ENCODE assay signal across 17 mouse cellular contexts in genomic region chr2:132511011-132511818, GRCm38 (mm10).
A peak's percentile ranks its signal among the peaks of the same experiment; 100 is the strongest.
DNase-seq lines count a peak whose midpoint lies in the region; ATAC-seq and TF ChIP-seq lines count a peak whose summit lies in the region.
"Had no signal": no experiment of that assay in that cellular context is flagged by ENCODE, and none has a peak within 500 bp of the region (broad histone marks: within the 10 kb centered on the region; RNA-seq: fewer than 3 reads in every experiment).

No protein-coding gene starts in this region.

- no peak overlapping the region for H3K4me3 ChIP-seq in layer of hippocampus, adult 2 months
- H3K4me3 ChIP-seq in MEL (ENCODE audit: control insufficient read depth in 1 of 2, insufficient read depth in 1 of 2, low read depth in 2 of 2, low read length in 2 of 2) = no peak overlapping the region
- H3K4me3 ChIP-seq in liver, embryonic 11.5 days (ENCODE audit: low read depth, low read length) = no peak overlapping the region
- H3K4me3 ChIP-seq: embryonic facial prominence, embryonic 13.5 days; heart, adult 2 months; limb, embryonic 15.5 days; neural tube, embryonic 15.5 days had no signal

- H3K4me1 ChIP-seq in MEL (ENCODE audit: control insufficient read depth in 1 of 2, insufficient read depth in 2 of 2, low read length in 2 of 2) = peaks cover 0 to 20% of the 10 kb centered on the region in 2 experiments; a peak in 2 of 4 replicates
- peaks cover 20% of the 10 kb centered on the region for H3K4me1 ChIP-seq in liver, embryonic 11.5 days (replicated peaks; ENCODE audit: control insufficient read depth, insufficient read depth, low read length)
- H3K4me1 ChIP-seq: neural tube, embryonic 15.5 days had no signal

- peaks cover 0 to 5% of the 10 kb centered on the region in 2 experiments; a peak in 1 of 4 replicates for H3K36me3 ChIP-seq in MEL (ENCODE audit: control insufficient read depth in 1 of 2, insufficient read depth in 2 of 2, low read length in 2 of 2)
- H3K36me3 ChIP-seq in liver, embryonic 11.5 days (ENCODE audit: control insufficient read depth, insufficient read depth, low read length) = no peaks in the 10 kb centered on the region
- H3K36me3 ChIP-seq: embryonic facial prominence, embryonic 13.5 days; limb, embryonic 15.5 days; neural tube, embryonic 15.5 days had no signal

- no peak for DNase-seq in layer of hippocampus, adult 2 months (ENCODE audit: low spot score in 2 of 2)
- no peak for DNase-seq in layer of hippocampus, adult 9-11 months
- DNase-seq in MEL (ENCODE audit: low read depth, low spot score) = no peak
- peak; percentile 10 for DNase-seq in liver, embryonic 11.5 days (ENCODE audit: low spot score)
- DNase-seq in thymus, postnatal 25 days = peak; percentile 41
- DNase-seq in layer of hippocampus, adult 11-12 months (ENCODE audit: low spot score) = no peak
- no peak for DNase-seq in left cerebral cortex, adult 9 months (ENCODE audit: low spot score in 2 of 2)
- DNase-seq: adrenal gland, adult 8-10 months; heart, adult 2 months; kidney, postnatal 10 days; lung, postnatal 14 days had no signal

- no peak for TF ChIP-seq POLR2A in MEL (IDR thresholded peaks at IDR 0.05; ENCODE audit: control insufficient read depth in 1 of 2, insufficient read depth in 1 of 2, low read depth in 1 of 2, low read length in 2 of 2, poor library complexity in 1 of 2)

- no peak overlapping the region for H3K9ac ChIP-seq in MEL (ENCODE audit: control insufficient read depth, low read depth, low read length, poor library complexity, severe bottlenecking)
- no peak overlapping the region for H3K9ac ChIP-seq in liver, embryonic 11.5 days (ENCODE audit: low read depth, low read length)
- H3K9ac ChIP-seq: embryonic facial prominence, embryonic 13.5 days; limb, embryonic 15.5 days; neural tube, embryonic 15.5 days had no signal

- WGBS in liver, embryonic 11.5 days = 65% methylated on average over 5 of the region's 7 CpGs

- 0 out of 2 replicates have a peak overlapping the region, but pooled peaks have one; percentile 66 for H3K27ac ChIP-seq in layer of hippocampus, adult 2 months
- peak overlapping the region; percentile 21; the same call in 1 of the 2 replicates for H3K27ac ChIP-seq in MEL (ENCODE audit: control insufficient read depth, low read depth, low read length)
- H3K27ac ChIP-seq in liver, embryonic 11.5 days (ENCODE audit: low read depth, low read length) = no peak overlapping the region
- H3K27ac ChIP-seq: embryonic facial prominence, embryonic 13.5 days; heart, adult 2 months; limb, embryonic 15.5 days; neural tube, embryonic 15.5 days; stomach, postnatal 0 days had no signal

- H3K4me2 ChIP-seq in liver, embryonic 11.5 days = no peak overlapping the region
- H3K4me2 ChIP-seq: embryonic facial prominence, embryonic 13.5 days; limb, embryonic 15.5 days; neural tube, embryonic 15.5 days had no signal

- no peaks in the 10 kb centered on the region for H3K9me3 ChIP-seq in MEL (replicated peaks; ENCODE audit: insufficient read depth, low read length)
- H3K9me3 ChIP-seq in liver, embryonic 11.5 days (ENCODE audit: control insufficient read depth, low read length) = no peaks in the 10 kb centered on the region
- H3K9me3 ChIP-seq: embryonic facial prominence, embryonic 13.5 days; limb, embryonic 15.5 days; neural tube, embryonic 15.5 days had no signal

- TF ChIP-seq CTCF in layer of hippocampus, adult 2 months (conservative IDR thresholded peaks at IDR 0.05) = no peak
- no peak for TF ChIP-seq CTCF in MEL (IDR thresholded peaks at IDR 0.05 in 2 of 3, conservative IDR thresholded peaks at IDR 0.05 in 1 of 3; ENCODE audit: control insufficient read depth in 1 of 3, insufficient read depth in 1 of 3, low read depth in 2 of 3, low read length in 3 of 3, poor library complexity in 1 of 3, severe bottlenecking in 1 of 3)

- no peaks in the 10 kb centered on the region for H3K79me2 ChIP-seq in MEL (ENCODE audit: control insufficient read depth, insufficient read depth, low read length, poor library complexity)

- no peak for TF ChIP-seq EP300 in MEL (IDR thresholded peaks at IDR 0.05; ENCODE audit: low read depth in 1 of 2, low read length in 2 of 2)

- no peaks in the 10 kb centered on the region for H3K27me3 ChIP-seq in MEL (ENCODE audit: control insufficient read depth in 1 of 2, insufficient read depth in 2 of 2, low read length in 2 of 2)
- H3K27me3 ChIP-seq in liver, embryonic 11.5 days (replicated peaks; ENCODE audit: control insufficient read depth, insufficient read depth, low read length) = no peaks in the 10 kb centered on the region
- H3K27me3 ChIP-seq: CH12.LX; embryonic facial prominence, embryonic 13.5 days; limb, embryonic 15.5 days; neural tube, embryonic 15.5 days had no signal

- no peak for ATAC-seq in liver, embryonic 11.5 days (replicated peaks; ENCODE audit: low FRiP score)
- ATAC-seq: midbrain, embryonic 16.5 days had no signal

- TF ChIP-seq RAD21 in MEL (IDR thresholded peaks at IDR 0.05; ENCODE audit: low read depth, low read length) = no peak

TF ChIP-seq in MEL, 35 proteins besides CTCF, POLR2A, EP300 and RAD21:
- TF ChIP-seq USF1 (IDR thresholded peaks at IDR 0.05; ENCODE audit: low read depth, low read length) = no peak
- TF ChIP-seq TBP (IDR thresholded peaks at IDR 0.05; ENCODE audit: low read depth, low read length) = no peak
- no peak for TF ChIP-seq USF2 (IDR thresholded peaks at IDR 0.05; ENCODE audit: borderline replicate concordance in 1 of 2, insufficient read depth in 1 of 2, low read depth in 1 of 2, low read length in 2 of 2)
- TF ChIP-seq POLR2AphosphoS2 (IDR thresholded peaks at IDR 0.05; ENCODE audit: low read length) = no peak

Comparison
In these comparisons a context has a peak if more than half of its experiments do, and no peak if none do; other contexts are left out.
1. DNase-seq: peak in liver, embryonic 11.5 days (single experiment) and thymus, postnatal 25 days (single experiment); none in layer of hippocampus, adult 2 months (0 of 2), layer of hippocampus, adult 9-11 months (single experiment), MEL (single experiment), layer of hippocampus, adult 11-12 months (single experiment) and left cerebral cortex, adult 9 months (0 of 2).